Mouse (Mus musculus): Measurements from ENCODE around the gene Best1. TPM values are rescaled to one million over a fixed set of nuclear protein-coding genes. Genes with fewer than 3 reads are reported as not detected.

Gene Best1
- total RNA-seq (2021): 1 to 10 TPM; 1.2 to 1.8 TPM

- DNase-seq (ENCODE audit: extremely low spot score in 1 of 2, low spot score in 2 of 2): no peak
Measured at GRCm38 (mm10) chr19:10001206-10001969, at the start of gene Best1, which contains the start of gene Rab3il1. Gene Best1, minus strand, starts transcription at chr19:10001633. Gene Rab3il1, plus strand, starts transcription at chr19:10001669.

GRCm38 (mm10) chr19:10050438-10050837 is 49.0 kb upstream of the Best1 start:
- DNase-seq (ENCODE audit: extremely low spot score in 1 of 2, low spot score in 2 of 2): no peak
- intact Hi-C loops (cut with DNase I): no loop called here

More at GRCm38 (mm10) chr19:10001206-10001969, at the start of gene Best1, which contains the start of gene Rab3il1:
- intact Hi-C loops (cut with DNase I): loop anchor here (2.0 to 5.0 kb wide), 2 partner anchors 33 to 196 kb away; no protein-coding TSS in a partner anchor

- intact Hi-C loops (cut with DNase I): no loop called here
- no peak for DNase-seq (ENCODE audit: extremely low spot score in 1 of 2, low spot score in 2 of 2)
Measured at GRCm38 (mm10) chr19:10049533-10049932, 48.1 kb upstream of the Best1 start.

GRCm38 (mm10) chr19:10046983-10047382 is 45.5 kb upstream of the Best1 start:
- DNase-seq (ENCODE audit: extremely low spot score in 1 of 2, low spot score in 2 of 2): no peak
- intact Hi-C loops (cut with DNase I): no loop called here

- intact Hi-C loops (cut with DNase I): no loop called here
- no peak for DNase-seq (ENCODE audit: extremely low spot score in 1 of 2, low spot score in 2 of 2)
Measured at GRCm38 (mm10) chr19:10046346-10046745, 44.9 kb upstream of the Best1 start.

- DNase-seq (ENCODE audit: extremely low spot score in 1 of 2, low spot score in 2 of 2): no peak
- intact Hi-C loops (cut with DNase I): no loop called here
Measured at GRCm38 (mm10) chr19:10045707-10046106, 44.3 kb upstream of the Best1 start.

GRCm38 (mm10) chr19:10043643-10044042 is 42.2 kb upstream of the Best1 start:
- peak in 1 of 2 experiments; percentile 64 for DNase-seq (ENCODE audit: extremely low spot score in 1 of 2, low spot score in 2 of 2)
- intact Hi-C loops (cut with DNase I): no loop called here

- intact Hi-C loops (cut with DNase I): no loop called here
Measured at GRCm38 (mm10) chr19:10042816-10043215, 41.4 kb upstream of the Best1 start.

GRCm38 (mm10) chr19:10042232-10042631 is 40.8 kb upstream of the Best1 start:
- intact Hi-C loops (cut with DNase I): no loop called here
- DNase-seq (ENCODE audit: extremely low spot score in 1 of 2, low spot score in 2 of 2): peak in 1 of 2 experiments; percentile 46

More at GRCm38 (mm10) chr19:10042816-10043215, 41.4 kb upstream of the Best1 start:
- DNase-seq (ENCODE audit: extremely low spot score in 1 of 2, low spot score in 2 of 2): no peak

GRCm38 (mm10) chr19:10041388-10042148 is 40.1 kb upstream of the Best1 start, which contains the start of gene Fads3:
Gene Fads3, plus strand, starts transcription at chr19:10041569.
- intact Hi-C loops (cut with DNase I): no loop called here
- peak; percentile 60 to 91 for DNase-seq (ENCODE audit: extremely low spot score in 1 of 2, low spot score in 2 of 2)

- no peak for DNase-seq (ENCODE audit: extremely low spot score in 1 of 2, low spot score in 2 of 2)
- intact Hi-C loops (cut with DNase I): no loop called here
Measured at GRCm38 (mm10) chr19:10040866-10041387, 39.5 kb upstream of the Best1 start.

- intact Hi-C loops (cut with DNase I): no loop called here
- no peak for DNase-seq (ENCODE audit: extremely low spot score in 1 of 2, low spot score in 2 of 2)
Measured at GRCm38 (mm10) chr19:10039615-10040014, 38.2 kb upstream of the Best1 start.

GRCm38 (mm10) chr19:10038910-10039309 is 37.5 kb upstream of the Best1 start:
- intact Hi-C loops (cut with DNase I): no loop called here

GRCm38 (mm10) chr19:10038364-10038763 is 36.9 kb upstream of the Best1 start:
- DNase-seq (ENCODE audit: extremely low spot score in 1 of 2, low spot score in 2 of 2): no peak
- intact Hi-C loops (cut with DNase I): no loop called here

More at GRCm38 (mm10) chr19:10038910-10039309, 37.5 kb upstream of the Best1 start:
- peak in 1 of 2 experiments; percentile 63 for DNase-seq (ENCODE audit: extremely low spot score in 1 of 2, low spot score in 2 of 2)

GRCm38 (mm10) chr19:10037534-10037933 is 36.1 kb upstream of the Best1 start:
- intact Hi-C loops (cut with DNase I): no loop called here
- no peak for DNase-seq (ENCODE audit: extremely low spot score in 1 of 2, low spot score in 2 of 2)

GRCm38 (mm10) chr19:10034785-10035447 is 33.5 kb upstream of the Best1 start:
- DNase-seq (ENCODE audit: extremely low spot score in 1 of 2, low spot score in 2 of 2): peak in 1 of 2 experiments; percentile 83
- intact Hi-C loops (cut with DNase I): loop anchor here (2.0 kb wide), 1 partner anchor 34 kb away; the partner anchor contains the start of genes Best1 and Rab3il1

GRCm38 (mm10) chr19:10034356-10034755 is 32.9 kb upstream of the Best1 start:
- intact Hi-C loops (cut with DNase I): loop anchor here (2.0 kb wide), 1 partner anchor 34 kb away; the partner anchor contains the start of genes Best1 and Rab3il1
- no peak for DNase-seq (ENCODE audit: extremely low spot score in 1 of 2, low spot score in 2 of 2)

GRCm38 (mm10) chr19:10033211-10033973 is 32.0 kb upstream of the Best1 start:
- DNase-seq (ENCODE audit: extremely low spot score in 1 of 2, low spot score in 2 of 2): peak; percentile 52 to 55
- intact Hi-C loops (cut with DNase I): no loop called here

Measured in left cerebral cortex, postnatal 10 days (tissue).